14 mouse cellular contexts compared by ENCODE assay signal in the genomic region with DNA sequence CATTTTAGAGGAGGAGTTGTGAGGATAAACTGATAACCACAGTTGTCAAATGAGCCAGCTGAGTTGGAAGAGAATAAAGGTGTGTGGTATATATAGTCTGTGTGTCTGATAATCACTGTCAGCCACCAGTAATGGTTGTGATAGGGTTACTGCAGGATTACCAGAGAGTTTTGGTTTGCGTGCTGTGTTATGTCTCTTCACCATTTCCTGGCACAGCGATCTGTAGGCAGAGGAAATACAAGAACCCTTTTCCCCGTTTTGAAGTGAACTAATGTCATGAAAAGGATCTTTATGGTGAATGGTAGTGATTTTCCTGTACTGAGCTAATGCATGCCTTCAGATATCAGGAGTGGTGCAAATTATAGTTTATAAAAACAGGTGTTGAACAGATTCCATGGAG.
"Had no signal": no experiment of that assay in that cellular context is flagged by ENCODE, and none has a peak within 500 bp of the region (broad histone marks: within the 10 kb centered on the region; RNA-seq: fewer than 3 reads in every experiment).

No protein-coding gene starts in this region.

- DNase-seq: kidney, postnatal 10 days; kidney, postnatal 36 days; layer of hippocampus, adult 9-11 months; liver; lung, adult 18-20 months; lung, postnatal 14 days; lung, postnatal 4 days; midbrain, embryonic 14.5 days; right cerebral cortex, adult 18-20 months; right cerebral cortex, postnatal 14 days; right cerebral cortex, postnatal 4 days; thymus, adult 2 months; thymus, postnatal 14 days had no signal

- ATAC-seq: liver, embryonic 12.5 days had no signal
